Mouse (Mus musculus) CD4-positive naive resting alpha-beta T cell, adult 76 days (primary cell): ENCODE measurements around the gene Olfr1283. TPM values are rescaled to one million over a fixed set of nuclear protein-coding genes. Genes with fewer than 3 reads are reported as not detected.

Experiments
- total RNA-seq: library from RNA; stranded (reverse); gene quantifications from one replicate; pipeline ENCODE4 v1.2.4, GENCODE M21; 2023

The Olfr1283 gene
- not detected for total RNA-seq

DNA sequence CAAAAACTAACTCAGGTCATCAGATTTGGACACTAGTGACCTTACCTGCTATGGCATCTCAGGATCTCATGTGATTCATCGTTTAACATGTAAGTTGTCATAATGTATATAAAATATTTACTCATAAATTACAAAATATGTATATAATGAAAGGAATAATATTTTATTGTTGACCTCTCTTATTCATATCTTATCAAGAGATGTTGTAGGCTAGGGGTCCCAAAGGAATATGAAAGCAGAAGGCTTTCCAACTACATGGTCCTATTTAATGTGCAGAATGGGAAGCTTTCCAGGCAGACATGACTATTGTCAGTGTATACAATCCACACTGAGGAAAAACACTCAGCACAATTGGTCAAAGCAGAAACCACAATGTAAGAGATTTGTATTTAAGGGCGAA lies at the start of gene Olfr1283:
Gene Olfr1283 (plus strand): TSS at position 301 of the 400 bp plus-strand sequence.

DNA sequence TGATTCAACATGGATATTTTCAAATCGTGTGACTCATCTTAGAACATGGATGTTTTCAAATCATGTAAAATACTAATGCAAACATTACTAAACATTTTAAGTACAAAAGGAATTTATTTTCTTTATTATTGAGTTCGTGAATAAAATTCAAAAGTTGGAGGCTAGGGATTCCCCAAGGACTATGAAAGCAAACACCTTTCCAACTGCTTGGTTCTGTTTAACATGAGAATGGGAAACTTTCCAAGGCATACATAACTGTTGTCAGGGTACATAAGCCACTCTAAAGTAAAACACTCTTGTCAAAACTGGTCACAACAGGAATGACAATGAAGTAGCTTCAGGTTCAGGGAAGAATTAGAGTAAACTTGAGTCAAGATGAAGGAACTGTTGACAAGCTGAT lies 40.4 kb upstream of the Olfr1283 start, which contains the start of gene Olfr1281:
Gene Olfr1281 (plus strand): TSS at position 301 of the 400 bp plus-strand sequence.

DNA sequence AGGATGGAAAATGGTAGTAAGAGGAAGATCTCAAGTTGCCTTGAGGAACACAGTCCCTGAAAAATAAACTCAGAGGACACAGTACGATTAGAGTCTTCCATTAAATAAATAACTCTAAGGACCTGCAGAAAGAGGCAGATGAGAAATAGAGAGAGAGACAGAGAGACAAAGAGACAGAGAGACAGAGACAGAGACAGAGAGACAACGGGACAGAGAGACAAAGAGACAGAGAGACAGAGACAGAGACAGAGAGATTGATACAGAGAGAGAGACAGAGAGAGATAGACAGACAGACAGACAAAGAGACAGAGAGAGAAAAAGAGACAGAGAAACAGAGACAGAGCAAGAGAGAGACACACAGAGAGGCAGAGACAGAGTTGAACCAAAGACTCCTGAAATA lies 30.6 kb upstream of the Olfr1283 start, which contains the start of gene Olfr1282:
Gene Olfr1282 (minus strand): TSS at position 101 of the 400 bp plus-strand sequence.

DNA sequence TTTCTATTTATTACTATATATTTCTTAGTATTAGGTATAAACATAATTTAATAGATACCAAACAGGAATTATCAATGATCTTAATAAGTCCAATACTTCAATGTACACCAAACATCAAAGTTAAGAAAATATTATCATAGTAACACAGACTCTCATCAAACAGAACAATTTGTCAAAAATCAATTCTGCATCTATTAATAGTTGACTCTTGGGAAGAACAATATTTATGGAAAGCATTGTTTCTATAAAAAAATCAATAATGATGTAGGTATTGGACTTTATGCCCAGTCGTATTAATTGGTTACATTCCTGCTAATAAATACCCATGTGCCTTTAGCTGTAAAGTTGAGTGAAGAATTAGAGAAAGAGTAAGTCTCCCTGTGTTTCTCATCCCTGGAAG lies 8.6 kb downstream of the Olfr1283 start, which contains the start of gene Olfr1284:
Gene Olfr1284 (plus strand): TSS at position 301 of the 400 bp plus-strand sequence.

Other genes starting within 250 kb of the Olfr1283 start
- not detected for gene Gm15130, start 213.9 kb upstream of the Olfr1283 start, total RNA-seq
- gene 4930430A15Rik, start 137.2 kb upstream of the Olfr1283 start, total RNA-seq: not detected
- not detected for gene Olfr1275, start 131.5 kb upstream of the Olfr1283 start, total RNA-seq
- not detected for gene Olfr1276, start 112.3 kb upstream of the Olfr1283 start, total RNA-seq
- gene Olfr1277, start 92.7 kb upstream of the Olfr1283 start, total RNA-seq: not detected
- not detected for gene Olfr1278, start 76.7 kb upstream of the Olfr1283 start, total RNA-seq
- not detected for gene Olfr1279, start 66.2 kb upstream of the Olfr1283 start, total RNA-seq
- not detected for gene Olfr1280, start 52.8 kb upstream of the Olfr1283 start, total RNA-seq
- gene Olfr1281, start 40.3 kb upstream of the Olfr1283 start, total RNA-seq: not detected
- not detected for gene Olfr1282, start 30.7 kb upstream of the Olfr1283 start, total RNA-seq
- not detected for gene Olfr1284, start 8.7 kb downstream of the Olfr1283 start, total RNA-seq
- not detected for gene Olfr1286, start 56.3 kb downstream of the Olfr1283 start, total RNA-seq
- not detected for gene Olfr1287, start 82.4 kb downstream of the Olfr1283 start, total RNA-seq
- not detected for gene Olfr1288, start 107.3 kb downstream of the Olfr1283 start, total RNA-seq
- not detected for gene Olfr1289, start 114.0 kb downstream of the Olfr1283 start, total RNA-seq
- not detected for gene Olfr1290, start 127.0 kb downstream of the Olfr1283 start, total RNA-seq
- not detected for gene Olfr1291-ps1, start 130.4 kb downstream of the Olfr1283 start, total RNA-seq
- not detected for gene Olfr1293-ps, start 158.4 kb downstream of the Olfr1283 start, total RNA-seq
- gene Olfr1294, start 173.5 kb downstream of the Olfr1283 start, total RNA-seq: not detected
- not detected for gene Olfr1295, start 202.9 kb downstream of the Olfr1283 start, total RNA-seq